Mouse (Mus musculus) left cerebral cortex, adult 11 months (tissue): Measurements from ENCODE around the gene Rnf113a2.

Experiments
- DNase-seq: peaks from one replicate; pipeline ENCODE4 v3.0.0; 2022; ENCODE audit warnings: low spot score

The Rnf113a2 gene

GRCm38 (mm10) chr12:84407874-84408818 is 8.8 kb upstream of the Rnf113a2 start:
- DNase-seq, result no peak

- peak; percentile 83 for DNase-seq
These were observed 8.0 kb upstream of the Rnf113a2 start, which contains the start of the genes Entpd5 and Bbof1 for GRCm38 (mm10) chr12:84408819-84409507. Entpd5 (minus strand) TSS chr12:84409029. Bbof1 (plus strand) TSS chr12:84409071.

- no peak for DNase-seq
These were observed 568 bp downstream of the Rnf113a2 start for GRCm38 (mm10) chr12:84417605-84417922.

DNA sequence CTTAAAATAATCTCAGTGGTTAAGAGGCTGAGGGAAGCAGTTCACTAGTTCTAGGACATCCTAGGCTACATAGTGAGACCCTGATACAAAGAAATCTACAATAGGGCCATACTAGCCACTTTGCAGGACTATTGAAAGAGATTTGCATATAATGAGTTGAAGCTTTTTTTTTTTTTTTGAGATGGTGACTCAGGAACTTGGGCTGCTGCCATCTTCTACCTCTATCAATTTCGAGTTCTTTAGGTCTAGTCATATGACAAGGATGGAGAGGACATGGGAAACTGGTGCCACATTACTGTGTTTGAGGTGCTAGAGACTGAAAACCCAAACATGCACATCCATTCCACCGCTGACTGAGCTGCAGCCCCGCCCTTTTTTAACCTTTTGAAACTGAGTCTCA is 7.0 kb downstream of the Rnf113a2 start:
- no peak for DNase-seq

- no peak for DNase-seq
These were observed 12.8 kb downstream of the Rnf113a2 start for GRCm38 (mm10) chr12:84429825-84430224.

- no peak for DNase-seq
These were observed 21.7 kb downstream of the Rnf113a2 start for GRCm38 (mm10) chr12:84438697-84439096.

DNA sequence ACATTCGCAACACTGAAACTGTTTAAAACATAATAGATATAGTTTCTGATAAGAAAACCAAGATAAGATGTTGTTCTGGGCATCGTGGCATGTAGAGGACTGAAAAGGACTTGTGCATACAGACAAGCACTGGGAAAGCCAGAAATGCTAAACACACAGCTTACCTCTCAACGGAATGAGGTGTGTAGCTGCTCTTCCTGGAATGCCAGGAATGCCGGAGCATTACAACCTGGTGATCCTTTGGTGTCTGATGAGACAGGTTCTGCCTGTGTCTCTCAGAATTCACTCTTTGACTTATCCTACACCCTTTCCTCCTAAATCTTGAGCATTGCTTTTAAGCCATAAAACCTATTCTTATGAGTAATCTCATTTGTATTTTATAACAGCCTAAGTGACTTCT is 25.5 kb downstream of the Rnf113a2 start:
- no peak for DNase-seq

GRCm38 (mm10) chr12:84447386-84447785 is 30.4 kb downstream of the Rnf113a2 start:
- DNase-seq, result no peak

GRCm38 (mm10) chr12:84448181-84448580 is 31.2 kb downstream of the Rnf113a2 start:
- DNase-seq, result no peak

- DNase-seq, result no peak
These were observed 32.9 kb downstream of the Rnf113a2 start for GRCm38 (mm10) chr12:84449887-84450286.

DNA sequence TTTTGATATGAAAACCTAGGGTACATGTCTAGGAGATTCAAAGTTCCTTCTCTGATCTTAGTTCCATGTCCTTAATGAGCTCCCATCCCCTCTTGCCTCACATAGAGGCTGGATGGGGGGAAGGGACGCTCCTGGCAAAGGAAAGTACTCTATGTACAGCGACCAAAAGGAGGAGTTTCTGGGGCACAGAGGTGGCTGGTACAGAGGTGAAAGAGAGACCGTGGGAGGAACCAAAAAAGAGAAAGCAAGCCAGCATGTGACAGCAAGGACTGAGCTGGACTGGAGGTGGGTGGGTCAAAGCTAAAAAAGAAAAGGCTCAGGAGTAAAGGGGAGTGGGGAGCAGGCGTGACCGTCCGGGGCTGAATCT is 33.3 kb downstream of the Rnf113a2 start:
- DNase-seq, result no peak

- peak; percentile 99 for DNase-seq
These were observed 34.0 kb downstream of the Rnf113a2 start, which contains the start of the genes Aldh6a1 and Lin52 for GRCm38 (mm10) chr12:84450718-84451646. Aldh6a1 (minus strand) TSS chr12:84451004. Lin52 (plus strand) TSS chr12:84451422.

DNA sequence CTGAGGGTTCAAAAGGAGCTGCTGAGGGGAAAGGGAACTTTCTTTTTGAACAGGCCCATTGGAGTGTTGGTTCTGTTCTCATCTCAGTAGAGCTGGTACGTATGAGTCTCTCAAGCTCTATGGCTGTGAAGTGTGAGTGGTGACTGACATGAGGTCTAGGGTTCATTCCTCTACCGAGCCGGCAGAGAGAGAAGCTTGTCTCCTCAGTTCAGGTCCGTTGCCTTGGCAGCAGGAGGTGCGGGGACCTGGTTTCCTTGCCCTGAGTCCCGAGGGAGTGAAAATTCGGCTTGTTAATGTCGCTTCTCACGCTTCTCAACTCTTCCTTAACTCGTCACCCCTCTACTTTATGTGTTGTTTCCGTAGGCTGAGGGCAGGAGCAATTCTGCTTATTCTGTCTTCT is 34.8 kb downstream of the Rnf113a2 start:
- no peak for DNase-seq

- no peak for DNase-seq
These were observed 39.9 kb downstream of the Rnf113a2 start for GRCm38 (mm10) chr12:84456911-84457310.

DNA sequence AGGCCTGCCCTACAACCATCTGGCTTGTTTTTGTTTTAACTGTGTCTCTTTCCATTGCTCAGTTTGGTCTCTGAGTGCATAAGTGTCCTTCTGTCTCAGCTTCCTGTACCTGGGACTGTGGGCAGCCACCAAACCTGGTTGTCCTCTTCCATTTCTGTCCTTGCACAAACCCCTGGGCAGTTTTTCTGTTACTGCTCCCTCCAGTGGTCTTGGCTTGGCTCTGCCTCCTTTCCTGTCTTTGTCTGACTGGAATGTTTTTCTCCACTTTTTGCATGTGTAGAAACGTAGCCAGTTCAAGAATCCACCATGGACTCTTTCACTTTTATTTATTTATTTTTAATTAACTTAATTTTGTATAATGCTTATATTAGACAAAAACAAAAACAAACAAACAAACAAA is 42.8 kb downstream of the Rnf113a2 start:
- no peak for DNase-seq

DNA sequence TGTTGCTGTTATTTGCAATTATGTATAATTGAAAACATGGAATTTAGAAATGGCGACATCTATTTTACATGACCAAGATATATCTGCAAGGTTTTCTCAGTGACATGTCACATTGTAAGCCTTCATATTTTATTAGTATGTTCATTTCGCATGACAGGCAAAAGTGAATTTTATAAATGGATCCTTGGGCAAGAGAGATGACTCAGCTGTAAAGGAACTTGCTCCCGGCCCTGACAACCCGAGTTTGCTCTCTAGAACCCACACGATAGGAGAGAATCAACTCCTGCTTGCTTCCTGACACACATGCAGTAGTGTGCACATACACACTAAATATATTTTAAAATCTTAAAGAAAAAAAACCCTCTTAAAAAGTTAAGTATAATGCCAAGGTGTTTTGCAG is 44.4 kb downstream of the Rnf113a2 start:
- DNase-seq, result no peak

GRCm38 (mm10) chr12:84462856-84463255 is 45.9 kb downstream of the Rnf113a2 start:
- DNase-seq, result no peak
